Mouse (Mus musculus): ENCODE data around the gene Dazap2.
"Not testable (repeated sequence)": the region's sequence is repeated elsewhere in the genome, so short reads cannot be mapped to it uniquely, and the experiment has no call there.

Gene Dazap2

GRCm38 (mm10) chr15:100614996-100615824, at the start of gene Dazap2:
Gene Dazap2 (plus strand): TSS chr15:100615349.
- DNase-seq, result peak; percentile 99

- no peak for DNase-seq
Observed at GRCm38 (mm10) chr15:100566531-100566930, 48.6 kb upstream of the Dazap2 start.

- DNase-seq, result no peak
Observed at GRCm38 (mm10) chr15:100569239-100569638, 45.9 kb upstream of the Dazap2 start.

GRCm38 (mm10) chr15:100573946-100574345, 41.2 kb upstream of the Dazap2 start:
- DNase-seq, result no peak

- DNase-seq, result peak; percentile 48 to 65
Observed at GRCm38 (mm10) chr15:100574378-100574777, 40.8 kb upstream of the Dazap2 start.

GRCm38 (mm10) chr15:100575366-100575765, 39.8 kb upstream of the Dazap2 start:
- DNase-seq, result no peak

- no peak for DNase-seq
Observed at GRCm38 (mm10) chr15:100576392-100576791, 38.8 kb upstream of the Dazap2 start.

- peak; percentile 44 to 49 for DNase-seq
Observed at GRCm38 (mm10) chr15:100576810-100577209, 38.3 kb upstream of the Dazap2 start.

- DNase-seq, result no peak
Observed at GRCm38 (mm10) chr15:100577972-100578371, 37.2 kb upstream of the Dazap2 start.

GRCm38 (mm10) chr15:100580108-100580507, 35.0 kb upstream of the Dazap2 start:
- DNase-seq, result no peak

GRCm38 (mm10) chr15:100585931-100586330, 29.2 kb upstream of the Dazap2 start:
- no peak for DNase-seq

GRCm38 (mm10) chr15:100587166-100587565, 28.0 kb upstream of the Dazap2 start:
- no peak for DNase-seq

- DNase-seq, result no peak
Observed at GRCm38 (mm10) chr15:100588297-100588696, 26.9 kb upstream of the Dazap2 start.

- no peak for DNase-seq
Observed at GRCm38 (mm10) chr15:100590436-100590835, 24.7 kb upstream of the Dazap2 start.

- DNase-seq, result no peak
Observed at GRCm38 (mm10) chr15:100592817-100593216, 22.3 kb upstream of the Dazap2 start.

GRCm38 (mm10) chr15:100598287-100598882, 16.8 kb upstream of the Dazap2 start:
- no peak for DNase-seq

GRCm38 (mm10) chr15:100598883-100599275, 16.3 kb upstream of the Dazap2 start:
- DNase-seq, result peak; percentile 38 to 56

GRCm38 (mm10) chr15:100599276-100600046, 15.7 kb upstream of the Dazap2 start, which contains the start of gene Pou6f1:
Gene Pou6f1 (minus strand): TSS chr15:100599984.
- DNase-seq, result peak; percentile 69 to 77

- DNase-seq, result peak in 1 of 2 experiments; percentile 87
Observed at GRCm38 (mm10) chr15:100600047-100600695, 15.0 kb upstream of the Dazap2 start.

- no peak for DNase-seq
Observed at GRCm38 (mm10) chr15:100600696-100601272, 14.4 kb upstream of the Dazap2 start.

GRCm38 (mm10) chr15:100601669-100602068, 13.5 kb upstream of the Dazap2 start:
- no peak for DNase-seq

GRCm38 (mm10) chr15:100606677-100607076, 8.5 kb upstream of the Dazap2 start:
- not testable (repeated sequence) for DNase-seq

Data from cerebellum, postnatal 14 days (tissue).